Mouse (Mus musculus) T-helper 1 cell (primary cell): ENCODE measurements around the gene Rnf144b.

Source experiments
- in situ Hi-C: fragments of 300-600 bp; cut with MboI, MseI; formaldehyde crosslinking; loops from one replicate; pipeline ENCODE4 v1.15.1; 2025; ENCODE audit warnings: high pct_unique_total_duplicates

Rnf144b gene

GRCm38 (mm10) chr13:47122537-47123430 is at the start of gene Rnf144b:
Rnf144b (plus strand) TSS chr13:47122656.
- in situ Hi-C loops, result no loop called here

- in situ Hi-C loops, result no loop called here
Measured at GRCm38 (mm10) chr13:47076156-47076555, 46.3 kb upstream of the Rnf144b start.

GRCm38 (mm10) chr13:47077367-47077766 is 45.1 kb upstream of the Rnf144b start:
- in situ Hi-C loops, result no loop called here

GRCm38 (mm10) chr13:47078799-47079198 is 43.7 kb upstream of the Rnf144b start:
- in situ Hi-C loops, result no loop called here

- in situ Hi-C loops, result no loop called here
Measured at GRCm38 (mm10) chr13:47080905-47081505, 41.5 kb upstream of the Rnf144b start.

- in situ Hi-C loops, result no loop called here
Measured at GRCm38 (mm10) chr13:47088433-47088832, 34.0 kb upstream of the Rnf144b start.

- in situ Hi-C loops, result no loop called here
Measured at GRCm38 (mm10) chr13:47089271-47089670, 33.2 kb upstream of the Rnf144b start.

- in situ Hi-C loops, result no loop called here
Measured at GRCm38 (mm10) chr13:47093791-47094190, 28.7 kb upstream of the Rnf144b start.

- in situ Hi-C loops, result no loop called here
Measured at GRCm38 (mm10) chr13:47096591-47096990, 25.9 kb upstream of the Rnf144b start.

- in situ Hi-C loops, result no loop called here
Measured at GRCm38 (mm10) chr13:47099265-47099664, 23.2 kb upstream of the Rnf144b start.

GRCm38 (mm10) chr13:47100587-47100986 is 21.9 kb upstream of the Rnf144b start:
- in situ Hi-C loops, result no loop called here

GRCm38 (mm10) chr13:47104146-47104545 is 18.3 kb upstream of the Rnf144b start:
- in situ Hi-C loops, result no loop called here

- in situ Hi-C loops, result no loop called here
Measured at GRCm38 (mm10) chr13:47104856-47105541, 17.5 kb upstream of the Rnf144b start.

- in situ Hi-C loops, result no loop called here
Measured at GRCm38 (mm10) chr13:47105711-47106579, 16.5 kb upstream of the Rnf144b start, which contains the start of gene Dek. Dek (minus strand) TSS chr13:47106201.

GRCm38 (mm10) chr13:47106580-47106888 is 15.9 kb upstream of the Rnf144b start:
- in situ Hi-C loops, result no loop called here

- in situ Hi-C loops, result no loop called here
Measured at GRCm38 (mm10) chr13:47109239-47109638, 13.2 kb upstream of the Rnf144b start.

GRCm38 (mm10) chr13:47111185-47111584 is 11.3 kb upstream of the Rnf144b start:
- in situ Hi-C loops, result no loop called here

GRCm38 (mm10) chr13:47112056-47112455 is 10.4 kb upstream of the Rnf144b start:
- in situ Hi-C loops, result no loop called here

- in situ Hi-C loops, result no loop called here
Measured at GRCm38 (mm10) chr13:47112924-47113323, 9.5 kb upstream of the Rnf144b start.

- in situ Hi-C loops, result no loop called here
Measured at GRCm38 (mm10) chr13:47116000-47116399, 6.5 kb upstream of the Rnf144b start.

- in situ Hi-C loops, result no loop called here
Measured at GRCm38 (mm10) chr13:47121333-47121889, 1.0 kb upstream of the Rnf144b start.
